Mouse (Mus musculus) G1E (cell line): ENCODE data around the gene Ehd1. TPM values are rescaled to one million over a fixed set of nuclear protein-coding genes. Genes with fewer than 3 reads are reported as not detected.

ENCODE experiments used
- ATAC-seq: 2 replicates; pipeline ENCODE4 v1.8.0; 2016; ENCODE audit warnings: mild to moderate bottlenecking; ENCODE audit not compliant: insufficient number of reproducible peaks, poor library complexity, low FRiP score, severe bottlenecking; ENCODE audit errors: extremely low read depth
- DNase-seq: peaks from one replicate; pipeline ENCODE4 v3.0.0; 2012; ENCODE audit warnings: low spot score
- H3K27me3 ChIP-seq: 2 replicates; pipeline ENCODE4 v1.6.1; 2012; ENCODE audit warnings: mild to moderate bottlenecking, low read length, inconsistent platforms; ENCODE audit not compliant: insufficient read depth
- H3K36me3 ChIP-seq: replicated peaks from 2 replicates; pipeline ENCODE3; 2012; ENCODE audit warnings: mild to moderate bottlenecking, inconsistent platforms
- H3K4me1 ChIP-seq: 2 replicates; pipeline ENCODE4 v1.6.1; 2012; ENCODE audit warnings: low read depth, low read length, inconsistent platforms, mixed read lengths; ENCODE audit not compliant: insufficient read depth
- H3K4me3 ChIP-seq: 2 replicates; pipeline ENCODE4 v1.5.1; 2012; ENCODE audit warnings: low read depth, mild to moderate bottlenecking, inconsistent platforms, low read length, moderate library complexity, mixed read lengths
- H3K9me3 ChIP-seq: replicated peaks from 2 replicates; pipeline ENCODE4 v1.6.1; 2012; ENCODE audit warnings: inconsistent platforms
- CTCF ChIP-seq: IDR thresholded peaks from 2 replicates; pipeline ENCODE4 v1.5.1; 2012; ENCODE audit warnings: low read depth, low read length, inconsistent platforms, mixed read lengths
- GATA1 ChIP-seq: IDR thresholded peaks from 2 replicates; pipeline ENCODE4 v1.6.1; 2012; ENCODE audit warnings: borderline replicate concordance, low read length, inconsistent platforms, mixed read lengths
- GATA2 ChIP-seq: IDR thresholded peaks from 2 replicates; pipeline ENCODE4 v1.6.1; 2012; ENCODE audit warnings: low read depth, low read length, inconsistent platforms, borderline replicate concordance
- POLR2AphosphoS5 ChIP-seq: IDR thresholded peaks from 2 replicates; pipeline ENCODE4 v1.6.1; 2012; ENCODE audit warnings: low read depth, low read length, inconsistent platforms; ENCODE audit not compliant: insufficient replicate concordance
- TAL1 ChIP-seq: conservative IDR thresholded peaks from 2 replicates; pipeline ENCODE4 v1.6.1; 2012; ENCODE audit warnings: low read depth, low read length, inconsistent platforms, mixed read lengths
- polyA plus RNA-seq: library from polyadenylated mRNA; stranded (reverse); fragments of >175 nt; gene quantifications from 2 replicates; pipeline ENCODE4 v1.2.3, GENCODE M21; 2012
- total RNA-seq, 2 experiments: library from RNA; stranded (forward) in 1 of 2; stranded (reverse) in 1 of 2; fragments of 200-1000 nt in 1 of 2; fragments of >200 nt in 1 of 2; fragmentation: Nextera tagmentation in 1 of 2; gene quantifications; 2 replicates each; pipeline ENCODE4 v1.2.3; 2014 to 2017

The Ehd1 gene
- total and polyA plus RNA-seq, 3 experiments, result 18.7 to 132 (median 23.3) TPM

DNA sequence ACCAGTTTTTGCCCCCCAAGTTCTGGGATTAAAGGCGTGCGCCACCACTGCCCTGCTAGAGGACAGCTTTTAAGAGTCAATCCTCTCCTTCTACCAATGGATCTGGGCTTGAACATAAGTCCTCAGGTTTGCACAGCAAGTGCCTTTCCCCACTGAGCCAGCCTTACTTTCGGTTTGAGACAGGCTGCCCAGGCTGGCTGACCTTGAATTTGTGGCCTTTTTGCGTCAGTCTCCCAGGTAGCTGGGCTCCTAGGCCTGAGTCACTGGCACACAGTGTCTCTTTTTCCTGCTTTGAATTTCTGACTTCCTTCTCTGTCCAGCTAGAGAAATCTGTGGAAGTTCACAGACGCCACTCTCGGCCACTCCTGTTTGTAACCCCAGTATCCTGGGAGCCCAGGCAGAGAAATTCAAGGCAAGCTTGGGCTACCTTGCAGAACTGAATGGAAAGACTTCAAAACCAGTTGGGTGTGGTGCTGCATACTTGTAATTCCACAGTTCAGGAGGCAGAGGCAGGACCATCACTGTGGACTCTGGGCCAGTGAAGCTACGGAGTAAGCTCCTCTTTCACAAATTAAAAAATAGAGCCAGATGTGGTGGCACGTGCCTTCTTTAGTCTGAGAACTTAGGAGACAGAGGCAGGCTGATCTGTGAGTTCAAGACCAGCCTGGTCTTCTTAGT is 6.6 kb upstream of the Ehd1 start:
- Histone ChIP-seq H3K4me1 (peaks cover 28% of the 10 kb centered on the region), H3K36me3 (peaks cover 14% of the 10 kb centered on the region), H3K27me3 (peaks cover 13% of the 10 kb centered on the region), H3K9me3 (no peaks in the 10 kb centered on the region), H3K4me3 (no peak overlapping the region)
- DNase-seq (no peak), ATAC-seq (no peak)
- TF ChIP-seq TAL1 (no peak), GATA1 (no peak), CTCF (no peak), POLR2AphosphoS5 (no peak), GATA2 (no peak)

DNA sequence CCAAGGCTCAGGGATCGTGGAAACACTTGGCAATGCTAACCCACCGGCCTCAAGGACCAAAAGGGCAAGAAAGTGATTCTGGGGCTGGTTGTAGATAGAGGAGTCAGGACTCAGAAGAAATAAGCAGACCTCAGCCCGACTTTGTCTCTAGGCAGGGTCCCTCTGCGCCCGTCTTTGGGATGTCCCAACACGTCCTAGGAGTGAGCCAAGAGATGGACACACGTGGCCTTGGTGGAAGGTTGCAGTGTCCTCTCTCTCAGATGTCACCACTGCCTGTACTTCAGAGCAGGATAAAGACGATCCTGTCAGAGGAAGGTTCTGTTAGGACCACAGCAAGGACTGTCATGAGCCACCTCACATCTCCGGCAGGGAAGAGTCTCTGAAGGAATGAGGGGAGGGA is 5.9 kb upstream of the Ehd1 start:
- no peak for TF ChIP-seq TAL1
- no peak for TF ChIP-seq POLR2AphosphoS5
- TF ChIP-seq GATA1, result no peak
- TF ChIP-seq CTCF, result no peak
- no peak for TF ChIP-seq GATA2
- Histone ChIP-seq H3K4me1 (peaks cover 36% of the 10 kb centered on the region), H3K36me3 (peaks cover 14% of the 10 kb centered on the region), H3K4me3 (no peak overlapping the region), H3K27me3 (peaks cover 11% of the 10 kb centered on the region), H3K9me3 (no peaks in the 10 kb centered on the region)
- ATAC-seq (no peak), DNase-seq (no peak)

DNA sequence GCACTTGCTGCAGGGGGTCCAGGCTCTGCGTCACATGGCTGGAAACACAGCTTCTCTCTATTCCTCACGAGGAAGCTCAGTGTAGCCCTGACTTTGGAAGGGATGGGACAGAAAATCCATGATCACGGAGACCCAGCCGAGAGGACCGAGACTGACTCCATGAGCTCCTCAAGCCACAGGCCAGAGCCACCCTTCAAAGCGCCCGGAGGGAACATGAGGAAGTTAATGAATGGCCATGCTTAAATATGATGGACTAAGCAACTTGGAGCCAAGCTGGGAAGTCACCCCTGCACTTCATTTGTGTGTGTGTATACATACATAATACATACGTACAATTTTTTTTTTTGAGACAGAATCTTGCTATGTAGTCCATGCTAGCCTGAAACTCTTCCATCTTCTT is 5.3 kb upstream of the Ehd1 start:
- DNase-seq (no peak), ATAC-seq (no peak)
- no peak for TF ChIP-seq POLR2AphosphoS5
- no peak for TF ChIP-seq GATA1
- TF ChIP-seq GATA2, result no peak
- TF ChIP-seq CTCF, result no peak
- TF ChIP-seq TAL1, result no peak
- Histone ChIP-seq H3K36me3 (peaks cover 14% of the 10 kb centered on the region), H3K4me3 (no peak overlapping the region), H3K27me3 (peaks cover 11% of the 10 kb centered on the region), H3K4me1 (peaks cover 41% of the 10 kb centered on the region), H3K9me3 (no peaks in the 10 kb centered on the region)

DNA sequence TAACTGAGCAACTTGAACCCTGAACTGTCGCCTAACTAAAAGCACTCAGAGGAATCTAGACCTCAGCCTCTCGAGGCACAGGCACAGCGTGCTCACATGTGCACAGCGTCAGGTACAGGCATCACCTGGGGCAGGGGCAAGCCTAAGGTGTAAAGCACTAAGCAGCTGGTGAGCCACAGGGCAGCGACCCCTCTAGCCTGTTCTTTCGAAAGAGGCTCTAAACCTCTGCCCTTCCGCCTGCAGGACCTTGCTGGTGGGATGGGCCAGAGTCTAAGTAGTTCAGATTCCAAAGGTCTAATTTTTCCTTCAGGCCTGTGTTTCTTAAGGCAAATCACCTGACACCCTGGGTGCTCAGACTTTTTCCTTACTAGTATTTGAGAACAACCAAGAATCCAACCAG is 4.5 kb upstream of the Ehd1 start:
- Histone ChIP-seq H3K9me3 (no peaks in the 10 kb centered on the region), H3K4me1 (peaks cover 44% of the 10 kb centered on the region), H3K27me3 (peaks cover 9% of the 10 kb centered on the region), H3K36me3 (peaks cover 14% of the 10 kb centered on the region), H3K4me3 (no peak overlapping the region)
- no peak for DNase-seq
- TF ChIP-seq GATA2 (no peak), POLR2AphosphoS5 (no peak), GATA1 (no peak), CTCF (no peak)
- ATAC-seq, result no peak

DNA sequence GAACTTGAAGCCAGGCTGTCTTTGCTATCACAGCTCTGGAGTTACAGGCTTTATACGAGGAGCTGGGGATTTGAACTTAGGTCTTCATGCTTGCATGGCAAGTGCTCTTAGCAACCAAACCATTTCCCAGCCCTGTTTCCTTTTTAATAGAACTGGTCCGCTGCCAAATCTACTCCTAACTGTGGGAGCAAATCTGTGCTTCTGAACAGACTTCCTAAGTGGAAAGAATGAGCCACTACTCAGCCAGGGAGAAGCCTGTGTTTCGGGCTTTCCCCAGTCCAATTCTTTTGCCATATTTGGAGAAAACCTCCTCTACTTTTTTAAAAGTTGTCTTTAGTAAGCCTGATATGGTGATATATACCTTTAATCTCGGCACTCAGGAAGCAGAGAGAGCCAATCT is 3.8 kb upstream of the Ehd1 start:
- Histone ChIP-seq H3K9me3 (no peaks in the 10 kb centered on the region), H3K27me3 (peaks cover 2% of the 10 kb centered on the region), H3K36me3 (peaks cover 14% of the 10 kb centered on the region), H3K4me3 (no peak overlapping the region), H3K4me1 (peaks cover 45% of the 10 kb centered on the region)
- no peak for DNase-seq
- no peak for TF ChIP-seq POLR2AphosphoS5
- no peak for TF ChIP-seq TAL1
- no peak for TF ChIP-seq GATA2
- no peak for TF ChIP-seq GATA1
- no peak for TF ChIP-seq CTCF
- ATAC-seq, result no peak

DNA sequence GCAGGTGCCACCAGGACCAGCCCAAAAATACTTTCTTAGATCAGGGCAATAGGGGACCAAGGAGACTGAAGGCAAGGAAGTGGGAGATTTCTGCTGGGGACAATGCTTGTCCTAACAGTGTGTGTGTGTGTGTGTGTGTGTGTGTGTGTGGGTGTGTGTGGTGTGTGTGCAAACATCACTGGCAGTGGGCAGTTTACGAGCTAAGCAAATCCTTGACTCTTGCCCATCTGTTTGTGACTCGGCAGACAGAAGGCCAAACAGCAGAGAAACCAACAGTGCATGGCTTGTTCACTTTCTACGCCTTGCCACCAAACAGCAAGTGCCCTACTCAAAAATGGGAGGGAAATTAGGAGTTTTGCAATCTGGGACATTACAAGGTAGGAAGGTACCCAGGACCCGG is 2.9 kb upstream of the Ehd1 start:
- Histone ChIP-seq H3K4me3 (no peak overlapping the region), H3K9me3 (no peaks in the 10 kb centered on the region), H3K27me3 (no peaks in the 10 kb centered on the region), H3K36me3 (peaks cover 19% of the 10 kb centered on the region), H3K4me1 (peaks cover 47% of the 10 kb centered on the region)
- DNase-seq (no peak), ATAC-seq (no peak)
- TF ChIP-seq GATA1, result no peak

DNA sequence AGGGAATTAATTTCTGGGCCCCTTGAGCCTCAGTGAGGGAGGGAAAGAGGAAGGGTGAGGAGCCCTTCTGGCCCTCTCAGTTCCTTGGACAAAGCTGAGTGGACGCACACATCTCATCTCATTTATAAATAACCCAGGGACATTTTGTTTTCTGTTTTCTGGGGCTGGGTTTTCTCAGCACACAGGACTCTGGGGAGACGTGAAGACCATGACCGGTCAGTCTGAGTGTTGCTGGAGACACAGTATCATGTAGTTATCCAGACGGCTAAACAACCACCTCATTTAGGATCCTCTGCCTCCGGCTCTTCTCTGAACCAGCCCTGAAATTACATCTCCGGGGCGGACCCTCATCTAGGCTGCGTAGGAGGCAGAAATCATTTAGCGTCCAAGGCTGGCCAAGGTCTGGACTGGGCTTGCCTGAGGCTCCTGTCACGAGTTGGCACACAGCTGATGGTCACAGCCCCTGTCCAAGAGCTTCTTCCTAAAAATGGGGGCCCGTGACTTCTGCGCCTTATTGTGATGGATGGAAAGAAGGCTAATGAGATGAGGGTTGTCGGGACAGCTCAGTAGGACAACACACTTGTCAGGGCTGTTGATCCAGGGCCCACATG is 2.4 kb upstream of the Ehd1 start:
- ATAC-seq (no peak), DNase-seq (no peak)
- H3K36me3 ChIP-seq, result peaks cover 24% of the 10 kb centered on the region
- H3K4me1 ChIP-seq, result peaks cover 52% of the 10 kb centered on the region
- no peak overlapping the region for H3K4me3 ChIP-seq
- H3K9me3 ChIP-seq, result no peaks in the 10 kb centered on the region
- H3K27me3 ChIP-seq, result no peaks in the 10 kb centered on the region
- no peak for TF ChIP-seq GATA2
- no peak for TF ChIP-seq TAL1
- TF ChIP-seq GATA1, result no peak
- no peak for TF ChIP-seq POLR2AphosphoS5
- TF ChIP-seq CTCF, result no peak
